ENCODE assay signal across 9 mouse cellular contexts in the genomic region with DNA sequence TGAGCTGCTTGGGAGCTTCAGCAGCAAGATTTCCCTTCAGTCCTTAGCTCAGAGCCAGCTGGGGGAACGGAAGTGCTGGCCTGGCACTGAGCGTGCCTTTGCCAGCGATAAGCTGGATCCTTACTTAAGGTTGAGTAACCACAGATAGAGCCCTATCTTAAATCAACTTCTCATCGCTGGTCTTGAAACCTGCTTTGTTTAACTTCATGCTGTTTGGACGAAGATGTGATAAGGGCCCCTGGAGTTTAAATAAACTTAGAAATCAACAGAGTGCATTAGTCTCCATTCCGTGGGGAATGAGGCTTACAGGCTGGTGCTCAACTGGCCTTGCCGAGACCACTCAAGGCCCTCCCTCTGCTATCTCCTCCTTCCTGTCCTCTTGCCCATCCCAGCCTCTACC. TPM values are rescaled to one million over a fixed set of nuclear protein-coding genes. Genes with fewer than 3 reads are reported as not detected.
DNase-seq lines count a peak whose midpoint lies in the region.
"Had no signal": no experiment of that assay in that cellular context is flagged by ENCODE, and none has a peak within 500 bp of the region (broad histone marks: within the 10 kb centered on the region; RNA-seq: fewer than 3 reads in every experiment).

No protein-coding gene starts in this region.

- peak; percentile 57 for DNase-seq in ovary, adult 18-20 months (ENCODE audit: low spot score)
- DNase-seq in ovary, postnatal 14 days (ENCODE audit: low spot score) = no peak
- peak; percentile 51 for DNase-seq in liver
- peak; percentile 36 for DNase-seq in lung, postnatal 14 days
- DNase-seq in right cerebral cortex, adult 18-20 months = no peak
- no peak for DNase-seq in adrenal gland, adult 8-10 months
- DNase-seq in embryo, embryonic 9.5 days (ENCODE audit: extremely low spot score) = no peak
- DNase-seq: kidney, adult 11 months; layer of hippocampus, adult 9-11 months had no signal

RNA-seq across cellular contexts. Expression of a gene that starts 11.7 kb away (rescaled TPM):
- 1 to 10 TPM in 3 of 4 experiments, not detected in 1; 1.1 to 1.5 (median 1.4) TPM for total RNA-seq in adrenal gland, adult 8-10 months (2022)

RNA-seq across cellular contexts. Expression of a gene that starts 27.6 kb away (rescaled TPM):
- not detected for total RNA-seq in adrenal gland, adult 8-10 months (2022)

RNA-seq across cellular contexts. Expression of a gene that starts 34.7 kb away (rescaled TPM):
- total RNA-seq in adrenal gland, adult 8-10 months (2022) = 10 to 100 TPM; 52.4 to 65.4 (median 55.9) TPM

RNA-seq across cellular contexts. Expression of a gene that starts 42.1 kb away (rescaled TPM):
- 10 to 100 TPM; 22.1 to 55.7 (median 44.6) TPM for total RNA-seq in adrenal gland, adult 8-10 months (2022)

RNA-seq across cellular contexts. Expression of a gene that starts 49.0 kb away (rescaled TPM):
- 10 to 100 TPM in 3 of 4 experiments, 1 to 10 TPM in 1; 4.9 to 15.9 (median 12.1) TPM for total RNA-seq in adrenal gland, adult 8-10 months (2022)

Comparison
In these comparisons a context has a peak if more than half of its experiments do, and no peak if none do; other contexts are left out.
1. DNase-seq: peak in ovary, adult 18-20 months (single experiment), liver (single experiment) and lung, postnatal 14 days (single experiment); none in ovary, postnatal 14 days (single experiment), right cerebral cortex, adult 18-20 months (single experiment), adrenal gland, adult 8-10 months (single experiment) and embryo, embryonic 9.5 days (single experiment).